Mouse (Mus musculus) liver, embryonic 15.5 days (tissue): ENCODE measurements around the gene Zbtb42. TPM values are rescaled to one million over a fixed set of nuclear protein-coding genes. Genes with fewer than 3 reads are reported as not detected.
A peak's percentile ranks its signal among the peaks of the same experiment; 100 is the strongest.

Source experiments
- ATAC-seq: fragments of 200-750 bp; cut with Nextera tagmentation; 2 replicates; pipeline ENCODE4 v1.8.0; 2017; ENCODE audit warnings: moderate number of reproducible peaks, mild to moderate bottlenecking, moderate library complexity; ENCODE audit not compliant: insufficient read depth
- H3K27ac ChIP-seq: fragments of 300-500 bp; sonication (generic); replicated peaks from 2 replicates; pipeline ENCODE4 v1.5.1; 2015; ENCODE audit warnings: mild to moderate bottlenecking, inconsistent platforms
- H3K27me3 ChIP-seq: fragments of 300-500 bp; sonication (generic); 2 replicates; pipeline ENCODE4 v1.6.1; 2015; ENCODE audit warnings: mild to moderate bottlenecking, inconsistent platforms
- H3K36me3 ChIP-seq: fragments of 300-500 bp; sonication (generic); replicated peaks from 2 replicates; pipeline ENCODE4 v1.6.1; 2015; ENCODE audit warnings: moderate library complexity, mild to moderate bottlenecking, inconsistent platforms
- H3K4me1 ChIP-seq: fragments of 300-500 bp; sonication (generic); replicated peaks from 2 replicates; pipeline ENCODE4 v1.6.1; 2015; ENCODE audit warnings: inconsistent platforms
- H3K4me2 ChIP-seq: fragments of 300-500 bp; sonication (generic); 2 replicates; pipeline ENCODE4 v1.6.1; 2015; ENCODE audit warnings: moderate library complexity, mild to moderate bottlenecking, inconsistent platforms
- H3K4me3 ChIP-seq: fragments of 300-500 bp; sonication (generic); replicated peaks from 2 replicates; pipeline ENCODE4 v1.5.1; 2015; ENCODE audit warnings: mild to moderate bottlenecking, inconsistent platforms
- H3K9ac ChIP-seq: fragments of 300-500 bp; sonication (generic); 2 replicates; pipeline ENCODE4 v1.6.1; 2015; ENCODE audit warnings: moderate library complexity, mild to moderate bottlenecking, inconsistent platforms
- H3K9me3 ChIP-seq: fragments of 300-500 bp; sonication (generic); replicated peaks from 2 replicates; pipeline ENCODE4 v1.6.1; 2016; ENCODE audit warnings: inconsistent platforms
- WGBS: fragments of 180-500 bp; shearing (Covaris S2); methylation state at CpG from one replicate; pipeline ENCODE4 v1.1.7; 2015; ENCODE audit warnings: mixed read lengths; ENCODE audit not compliant: insufficient replicate concordance; 5-methylcytosine and 5-hydroxymethylcytosine counted together
- polyA plus RNA-seq: library from polyadenylated mRNA; unstranded; fragments of >200 nt; fragmentation: Nextera tagmentation; extraction: Ambion mirVana; gene quantifications from 2 replicates; pipeline ENCODE4 v1.2.1, GENCODE M21; 2015

The Zbtb42 gene
- polyA plus RNA-seq, 1 experiment from 2014 or later, result 1.0 TPM

- H3K4me1 ChIP-seq, result peaks cover 46% of the 10 kb centered on the region
- peak within 1 kb of the TSS; percentile 97 for H3K4me2 ChIP-seq
- H3K4me3 ChIP-seq, result peak within 1 kb of the TSS; percentile 88
- peaks cover 23% of the 10 kb centered on the region for H3K36me3 ChIP-seq
- no peaks in the 10 kb centered on the region for H3K9me3 ChIP-seq
- no peaks in the 10 kb centered on the region for H3K27me3 ChIP-seq
- H3K9ac ChIP-seq, result peak within 1 kb of the TSS; percentile 81
- peak; percentile 95 for ATAC-seq
- under 1% methylated on average over 46 of the region's 46 CpGs for WGBS
- H3K27ac ChIP-seq, result peak within 1 kb of the TSS; percentile 83
Observed at GRCm38 (mm10) chr12:112644180-112644854, 34.3 kb upstream of the Zbtb42 start, which contains the start of gene Siva1. TSS of gene Siva1 (plus strand) at chr12:112644679.

- H3K4me3 ChIP-seq, result peak overlapping the region; percentile 88
- peaks cover 49% of the 10 kb centered on the region for H3K4me1 ChIP-seq
- H3K27me3 ChIP-seq, result no peaks in the 10 kb centered on the region
- H3K4me2 ChIP-seq, result peak overlapping the region; percentile 97
- peaks cover 29% of the 10 kb centered on the region for H3K36me3 ChIP-seq
- peak overlapping the region; percentile 83 for H3K27ac ChIP-seq
- WGBS, result under 1% methylated on average over 75 of the region's 75 CpGs
- ATAC-seq, result peak; percentile 14
- no peaks in the 10 kb centered on the region for H3K9me3 ChIP-seq
- H3K9ac ChIP-seq, result peak overlapping the region; percentile 81
Observed at GRCm38 (mm10) chr12:112644855-112645506, 33.6 kb upstream of the Zbtb42 start.

GRCm38 (mm10) chr12:112646139-112646538, 32.5 kb upstream of the Zbtb42 start:
- no peak for ATAC-seq
- Histone ChIP-seq H3K9ac (peak overlapping the region; percentile 81), H3K27me3 (no peaks in the 10 kb centered on the region), H3K4me3 (peak overlapping the region; percentile 88), H3K4me2 (peak overlapping the region; percentile 97), H3K36me3 (peaks cover 40% of the 10 kb centered on the region), H3K4me1 (peaks cover 49% of the 10 kb centered on the region), H3K27ac (no peak overlapping the region; the same call in 1 of the 2 replicates), H3K9me3 (no peaks in the 10 kb centered on the region)
- WGBS, result 50% methylated on average over 6 of the region's 6 CpGs

GRCm38 (mm10) chr12:112648081-112648480, 30.5 kb upstream of the Zbtb42 start:
- Histone ChIP-seq H3K27me3 (no peaks in the 10 kb centered on the region), H3K4me2 (no peak overlapping the region), H3K4me3 (no peak overlapping the region), H3K36me3 (peaks cover 56% of the 10 kb centered on the region), H3K27ac (no peak overlapping the region), H3K9ac (no peak overlapping the region), H3K9me3 (no peaks in the 10 kb centered on the region), H3K4me1 (peaks cover 48% of the 10 kb centered on the region)
- ATAC-seq, result no peak
- 74% methylated on average over 5 of the region's 5 CpGs for WGBS

- no peaks in the 10 kb centered on the region for H3K27me3 ChIP-seq
- H3K27ac ChIP-seq, result no peak overlapping the region
- H3K4me1 ChIP-seq, result peaks cover 14% of the 10 kb centered on the region
- no peak overlapping the region for H3K9ac ChIP-seq
- 53% methylated on average over 5 of the region's 5 CpGs for WGBS
- no peak overlapping the region for H3K4me3 ChIP-seq
- H3K9me3 ChIP-seq, result no peaks in the 10 kb centered on the region
- no peak for ATAC-seq
- no peak overlapping the region for H3K4me2 ChIP-seq
- H3K36me3 ChIP-seq, result peaks cover 94% of the 10 kb centered on the region
Observed at GRCm38 (mm10) chr12:112651778-112652439, 26.7 kb upstream of the Zbtb42 start.

GRCm38 (mm10) chr12:112653157-112653824, 25.3 kb upstream of the Zbtb42 start:
- Histone ChIP-seq H3K9ac (no peak overlapping the region), H3K4me3 (no peak overlapping the region), H3K9me3 (no peaks in the 10 kb centered on the region), H3K27me3 (no peaks in the 10 kb centered on the region), H3K27ac (no peak overlapping the region), H3K4me2 (no peak overlapping the region), H3K36me3 (peaks cover 96% of the 10 kb centered on the region), H3K4me1 (0 out of 2 replicates have a peak, but pooled peaks cover 4% of the 10 kb centered on the region)
- peak; percentile 34 for ATAC-seq
- 52% methylated on average over 7 of the region's 7 CpGs for WGBS

- Histone ChIP-seq H3K9ac (no peak overlapping the region), H3K4me2 (no peak overlapping the region), H3K4me3 (no peak overlapping the region), H3K27me3 (no peaks in the 10 kb centered on the region), H3K36me3 (peaks cover 96% of the 10 kb centered on the region), H3K4me1 (0 out of 2 replicates have a peak, but pooled peaks cover 4% of the 10 kb centered on the region), H3K27ac (no peak overlapping the region), H3K9me3 (no peaks in the 10 kb centered on the region)
- no peak for ATAC-seq
- WGBS, result 83% methylated on average over 5 of the region's 5 CpGs
Observed at GRCm38 (mm10) chr12:112654076-112654475, 24.6 kb upstream of the Zbtb42 start.

GRCm38 (mm10) chr12:112658619-112659018, 20.0 kb upstream of the Zbtb42 start:
- Histone ChIP-seq H3K27me3 (no peaks in the 10 kb centered on the region), H3K9ac (no peak overlapping the region), H3K27ac (no peak overlapping the region), H3K4me1 (0 out of 2 replicates have a peak, but pooled peaks cover 4% of the 10 kb centered on the region), H3K4me3 (no peak overlapping the region), H3K9me3 (no peaks in the 10 kb centered on the region), H3K36me3 (peaks cover 88% of the 10 kb centered on the region), H3K4me2 (no peak overlapping the region)
- WGBS, result 84% methylated on average over 7 of the region's 7 CpGs
- ATAC-seq, result no peak

- Histone ChIP-seq H3K27me3 (no peaks in the 10 kb centered on the region), H3K36me3 (peaks cover 83% of the 10 kb centered on the region), H3K4me1 (0 out of 2 replicates have a peak, but pooled peaks cover 4% of the 10 kb centered on the region), H3K9ac (no peak overlapping the region), H3K4me3 (no peak overlapping the region), H3K9me3 (no peaks in the 10 kb centered on the region), H3K27ac (no peak overlapping the region), H3K4me2 (no peak overlapping the region)
- 77% methylated on average over 6 of the region's 6 CpGs for WGBS
- no peak for ATAC-seq
Observed at GRCm38 (mm10) chr12:112659109-112659508, 19.5 kb upstream of the Zbtb42 start.

GRCm38 (mm10) chr12:112660576-112661326, 17.9 kb upstream of the Zbtb42 start:
- Histone ChIP-seq H3K4me2 (no peak overlapping the region), H3K27ac (no peak overlapping the region), H3K27me3 (no peaks in the 10 kb centered on the region), H3K4me3 (no peak overlapping the region), H3K9ac (no peak overlapping the region), H3K9me3 (no peaks in the 10 kb centered on the region), H3K4me1 (peaks cover 7% of the 10 kb centered on the region), H3K36me3 (peaks cover 71% of the 10 kb centered on the region)
- no peak for ATAC-seq
- WGBS, result 72% methylated on average over 5 of the region's 5 CpGs
